In genomic region chr4:85162468-85163312, GRCm38 (mm10) we compare ENCODE assay signal across 9 mouse cellular contexts. TPM values are rescaled to one million over a fixed set of nuclear protein-coding genes. Genes with fewer than 3 reads are reported as not detected.
DNase-seq lines count a peak whose midpoint lies in the region; ATAC-seq and TF ChIP-seq lines count a peak whose summit lies in the region.
"Had no signal": no experiment of that assay in that cellular context is flagged by ENCODE, and none has a peak within 500 bp of the region (broad histone marks: within the 10 kb centered on the region; RNA-seq: fewer than 3 reads in every experiment).

No protein-coding gene starts in this region.

- no peak overlapping the region for H3K27ac ChIP-seq in intestine, embryonic 14.5 days (ENCODE audit: low read depth)
- no peak overlapping the region for H3K27ac ChIP-seq in midbrain, embryonic 13.5 days
- H3K27ac ChIP-seq in stomach, postnatal 0 days (replicated peaks), result no peak overlapping the region

- intact Hi-C loops in left cerebral cortex, postnatal 10 days (cut with DNase I), result loop anchor here (2.0 to 10.0 kb wide), 4 partner anchors 230 to 1392 kb away; partner anchors contain the start of gene Saxo1
- intact Hi-C loops in gastrocnemius, postnatal 36 days (cut with DNase I), result loop anchor here (5.0 kb wide), 1 partner anchor 230 kb away; no protein-coding TSS in a partner anchor

- H3K4me1 ChIP-seq in intestine, embryonic 14.5 days (replicated peaks; ENCODE audit: control insufficient read depth, insufficient read depth, low read length), result no peaks in the 10 kb centered on the region
- H3K4me1 ChIP-seq in midbrain, embryonic 13.5 days (replicated peaks), result 0 out of 2 replicates have a peak, but pooled peaks cover 2% of the 10 kb centered on the region
- no peaks in the 10 kb centered on the region for H3K4me1 ChIP-seq in stomach, postnatal 0 days (replicated peaks; ENCODE audit: control insufficient read depth, insufficient read depth)

- H3K27me3 ChIP-seq in intestine, embryonic 14.5 days (replicated peaks; ENCODE audit: control insufficient read depth, insufficient read depth, low read length), result no peaks in the 10 kb centered on the region
- H3K27me3 ChIP-seq in midbrain, embryonic 13.5 days, result 0 out of 2 replicates have a peak, but pooled peaks cover 3% of the 10 kb centered on the region
- H3K27me3 ChIP-seq in stomach, postnatal 0 days (ENCODE audit: control insufficient read depth, insufficient read depth, low read length), result no peaks in the 10 kb centered on the region

- H3K9me3 ChIP-seq in intestine, embryonic 14.5 days (ENCODE audit: control insufficient read depth, low read length), result no peaks in the 10 kb centered on the region
- H3K9me3 ChIP-seq in midbrain, embryonic 13.5 days, result no peaks in the 10 kb centered on the region
- no peaks in the 10 kb centered on the region for H3K9me3 ChIP-seq in stomach, postnatal 0 days (ENCODE audit: control insufficient read depth, low read length)

- H3K4me2 ChIP-seq in intestine, embryonic 14.5 days (ENCODE audit: low read length), result peak overlapping the region; percentile 33
- peak overlapping the region; percentile 35; the same call in 1 of the 2 replicates for H3K4me2 ChIP-seq in midbrain, embryonic 13.5 days (replicated peaks)
- H3K4me2 ChIP-seq in stomach, postnatal 0 days (replicated peaks; ENCODE audit: low read depth), result 0 out of 2 replicates have a peak overlapping the region, but pooled peaks have one; percentile 31

- DNase-seq in MN1 (ENCODE audit: low spot score), result peak; percentile 54
- DNase-seq in brain, embryonic 14.5 days (ENCODE audit: low read depth), result peak; percentile 92
- DNase-seq in fibroblast of lung, adult 2 months (ENCODE audit: low read depth), result peak; percentile 3
- DNase-seq in intestine, embryonic 14.5 days (ENCODE audit: low spot score), result peak; percentile 79
- peak; percentile 44 to 54 for DNase-seq in left cerebral cortex, postnatal 10 days (ENCODE audit: extremely low spot score in 1 of 2, low spot score in 2 of 2)
- peak; percentile 70 for DNase-seq in stomach, postnatal 0 days (ENCODE audit: low spot score)
- DNase-seq in gastrocnemius, postnatal 36 days, result no peak

- peak; percentile 96 for TF ChIP-seq CTCF in brain, embryonic 14.5 days (IDR thresholded peaks at IDR 0.05; ENCODE audit: borderline replicate concordance, extremely low read depth, insufficient read depth, insufficient read length)
- TF ChIP-seq CTCF in stomach, postnatal 0 days (IDR thresholded peaks at IDR 0.05; ENCODE audit: low read depth), result peak; percentile 94

- H3K9ac ChIP-seq in intestine, embryonic 14.5 days (ENCODE audit: low read length), result no peak overlapping the region
- no peak overlapping the region for H3K9ac ChIP-seq in midbrain, embryonic 13.5 days (replicated peaks)
- H3K9ac ChIP-seq in stomach, postnatal 0 days (ENCODE audit: low read length), result no peak overlapping the region

- no peaks in the 10 kb centered on the region for H3K36me3 ChIP-seq in intestine, embryonic 14.5 days (ENCODE audit: control insufficient read depth, insufficient read depth, low read length)
- no peaks in the 10 kb centered on the region for H3K36me3 ChIP-seq in midbrain, embryonic 13.5 days
- no peaks in the 10 kb centered on the region for H3K36me3 ChIP-seq in stomach, postnatal 0 days (ENCODE audit: control insufficient read depth, insufficient read depth, low read length)

- WGBS in intestine, embryonic 14.5 days, result 28% methylated on average over 27 of the region's 27 CpGs
- WGBS in midbrain, embryonic 13.5 days, result 23% methylated on average over 27 of the region's 27 CpGs
- WGBS in stomach, postnatal 0 days, result 27% methylated on average over 27 of the region's 27 CpGs

- TF ChIP-seq POLR2A in brain, embryonic 14.5 days (IDR thresholded peaks at IDR 0.05; ENCODE audit: borderline replicate concordance, extremely low read depth, insufficient read depth, insufficient read length, poor library complexity, severe bottlenecking), result no peak

- TF ChIP-seq EP300 in stomach, postnatal 0 days (optimal IDR thresholded peaks at IDR 0.05), result no peak

- peak; percentile 75; the same call in 1 of the 2 replicates for ATAC-seq in intestine, embryonic 14.5 days (replicated peaks; ENCODE audit: low FRiP score, low TSS enrichment, low read depth)
- ATAC-seq in midbrain, embryonic 13.5 days, result peak; percentile 93
- peak; percentile 76 for ATAC-seq in stomach, postnatal 0 days (ENCODE audit: low FRiP score, low TSS enrichment)

- no peak overlapping the region for H3K4me3 ChIP-seq in intestine, embryonic 14.5 days (ENCODE audit: low read depth, low read length)
- H3K4me3 ChIP-seq in midbrain, embryonic 13.5 days (replicated peaks), result no peak overlapping the region
- H3K4me3 ChIP-seq in stomach, postnatal 0 days (ENCODE audit: low read depth, low read length), result no peak overlapping the region
- H3K4me3 ChIP-seq: erythroblast, embryonic 14.5 days had no signal

RNA-seq across cellular contexts. Expression of gene Sh3gl2, which starts 42.2 kb away (rescaled TPM):
- polyA plus RNA-seq in brain, embryonic 14.5 days (2012; rRNA removed), result 35.2 and 46.7 TPM in 2 replicates
- 17.1 and 17.5 TPM in 2 replicates for polyA plus RNA-seq in intestine, embryonic 14.5 days (2014; fragmentation: Nextera tagmentation; extraction: Ambion mirVana)
- 100 to 1,000 TPM; 256 to 261 TPM for total RNA-seq in left cerebral cortex, postnatal 10 days (2021)
- 33.7 and 36.0 TPM in 2 replicates for polyA plus RNA-seq in midbrain, embryonic 13.5 days (2015; fragmentation: Nextera tagmentation; extraction: Ambion mirVana)
- polyA plus RNA-seq in stomach, postnatal 0 days (2015; fragmentation: Nextera tagmentation; extraction: Ambion mirVana), result 9.7 and 12.0 TPM in 2 replicates
- total RNA-seq in gastrocnemius, postnatal 36 days (2021), result under 1 TPM; 0.77 to 0.81 TPM
- polyA plus RNA-seq: erythroblast, embryonic 14.5 days had no signal

Comparison
In these comparisons a context has a peak if more than half of its experiments do, and no peak if none do; other contexts are left out.
1. DNase-seq: peak in MN1 (single experiment), brain, embryonic 14.5 days (single experiment), fibroblast of lung, adult 2 months (single experiment), intestine, embryonic 14.5 days (single experiment), left cerebral cortex, postnatal 10 days (2 of 2) and stomach, postnatal 0 days (single experiment); none in gastrocnemius, postnatal 36 days (0 of 2).
2. Peak in every context shown above with its lines, with median percentiles within 50 percentile points of each other: ATAC-seq and H3K4me2 ChIP-seq.